Mouse (Mus musculus): ENCODE results near the gene Aph1a.

GRCm38 (mm10) chr3:95887596-95887995, 6.2 kb upstream of the Aph1a start:
- no peak for TF ChIP-seq POLR2A (IDR thresholded peaks at IDR 0.05; ENCODE audit: insufficient read depth, low read length)
- TF ChIP-seq EP300 (IDR thresholded peaks at IDR 0.05; ENCODE audit: insufficient read depth, low read depth, low read length): no peak
- TF ChIP-seq CTCF (IDR thresholded peaks at IDR 0.05; ENCODE audit: low read depth, low read length): no peak
